ENCODE assay signal across 20 mouse cellular contexts in the genomic region with DNA sequence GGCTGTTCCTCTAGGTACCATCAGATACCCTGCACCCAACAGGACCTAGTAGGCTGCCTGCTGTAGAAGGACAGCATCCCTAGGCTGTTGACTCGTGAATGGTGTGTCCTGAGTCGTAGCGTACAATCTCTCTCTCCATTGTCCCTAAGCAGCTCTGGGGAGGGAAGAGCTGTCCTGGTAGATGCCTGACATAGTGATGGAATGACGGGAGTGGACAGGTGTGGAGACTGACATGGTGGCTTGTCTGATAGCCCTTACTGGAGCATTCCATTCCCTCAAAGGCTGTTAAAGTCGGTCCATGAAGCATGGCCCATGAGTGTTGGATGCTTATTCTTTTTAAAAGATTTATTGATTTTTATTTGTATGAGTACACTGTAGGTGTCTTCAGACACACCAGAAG. TPM values are rescaled to one million over a fixed set of nuclear protein-coding genes. Genes with fewer than 3 reads are reported as not detected.
DNase-seq lines count a peak whose midpoint lies in the region; ATAC-seq and TF ChIP-seq lines count a peak whose summit lies in the region.
"Had no signal": no experiment of that assay in that cellular context is flagged by ENCODE, and none has a peak within 500 bp of the region (broad histone marks: within the 10 kb centered on the region; RNA-seq: fewer than 3 reads in every experiment).

No protein-coding gene starts in this region.

- WGBS in heart, embryonic 11.5 days (ENCODE audit: insufficient replicate concordance) = 82% methylated on average over 5 of the region's 5 CpGs
- 87% methylated on average over 5 of the region's 5 CpGs for WGBS in heart, embryonic 15.5 days

- no peak for ATAC-seq in heart, embryonic 11.5 days (replicated peaks; ENCODE audit: insufficient number of reproducible peaks, low FRiP score, low TSS enrichment)
- no peak for ATAC-seq in heart, embryonic 15.5 days (replicated peaks; ENCODE audit: insufficient number of reproducible peaks, insufficient read depth, low FRiP score, low read depth)
- ATAC-seq: activated CD4-positive, CD25-positive, alpha-beta regulatory T cell, adult 4 months; forebrain, embryonic 13.5 days; forebrain, postnatal 0 days; intestine, embryonic 16.5 days; Patski had no signal

- H3K27ac ChIP-seq in heart, embryonic 11.5 days (ENCODE audit: low read depth, low read length) = peak overlapping the region; percentile 87
- peak overlapping the region; percentile 93 for H3K27ac ChIP-seq in heart, embryonic 15.5 days
- H3K27ac ChIP-seq in bone marrow macrophage, adult 2 months (ENCODE audit: insufficient read depth, low read depth, low read length) = peak overlapping the region; percentile 94; the same call in 1 of the 2 replicates
- H3K27ac ChIP-seq: embryonic facial prominence, embryonic 10.5 days; forebrain, embryonic 13.5 days; hindbrain, embryonic 15.5 days had no signal

- no peaks in the 10 kb centered on the region for H3K9me3 ChIP-seq in heart, embryonic 11.5 days (replicated peaks; ENCODE audit: control insufficient read depth, low read length)
- no peaks in the 10 kb centered on the region for H3K9me3 ChIP-seq in heart, embryonic 15.5 days (replicated peaks)
- H3K9me3 ChIP-seq: embryonic facial prominence, embryonic 10.5 days; forebrain, embryonic 13.5 days; hindbrain, embryonic 15.5 days had no signal

- intact Hi-C loops in heart, postnatal 10 days (cut with DNase I) = no loop called here
- intact Hi-C loops in heart, postnatal 36 days (cut with DNase I) = loop anchor here (5.0 kb wide), 1 partner anchor 43 kb away; no protein-coding TSS in a partner anchor

- no peak for TF ChIP-seq POLR2A in bone marrow macrophage, adult 2 months (IDR thresholded peaks at IDR 0.05; ENCODE audit: borderline replicate concordance, low read depth, low read length)

- H3K4me1 ChIP-seq in heart, embryonic 11.5 days (ENCODE audit: control insufficient read depth, insufficient read depth, low read length) = peaks cover 7% of the 10 kb centered on the region; the same call in 1 of the 2 replicates
- peaks cover 21% of the 10 kb centered on the region for H3K4me1 ChIP-seq in heart, embryonic 15.5 days (replicated peaks)
- peaks cover 44% of the 10 kb centered on the region for H3K4me1 ChIP-seq in bone marrow macrophage, adult 2 months (ENCODE audit: control insufficient read depth, insufficient read depth, low read length)
- H3K4me1 ChIP-seq: embryonic facial prominence, embryonic 10.5 days; forebrain, embryonic 13.5 days; hindbrain, embryonic 15.5 days had no signal

- no peaks in the 10 kb centered on the region for H3K27me3 ChIP-seq in heart, embryonic 11.5 days (ENCODE audit: control insufficient read depth, insufficient read depth, low read length)
- no peaks in the 10 kb centered on the region for H3K27me3 ChIP-seq in heart, embryonic 15.5 days
- H3K27me3 ChIP-seq: CH12.LX; forebrain, embryonic 13.5 days; hindbrain, embryonic 15.5 days; Patski had no signal

- no peak overlapping the region for H3K4me2 ChIP-seq in heart, embryonic 11.5 days
- H3K4me2 ChIP-seq in heart, embryonic 15.5 days = no peak overlapping the region
- H3K4me2 ChIP-seq: forebrain, embryonic 13.5 days; hindbrain, embryonic 15.5 days had no signal

- no peak overlapping the region for H3K4me3 ChIP-seq in heart, embryonic 11.5 days (ENCODE audit: low read depth, low read length)
- no peak overlapping the region for H3K4me3 ChIP-seq in heart, embryonic 15.5 days
- H3K4me3 ChIP-seq in bone marrow macrophage, adult 2 months (ENCODE audit: insufficient read depth, low read length) = no peak overlapping the region
- H3K4me3 ChIP-seq: embryonic facial prominence, embryonic 10.5 days; forebrain, embryonic 13.5 days; hindbrain, embryonic 15.5 days had no signal

- no peak for TF ChIP-seq CTCF in bone marrow macrophage, adult 2 months (IDR thresholded peaks at IDR 0.05; ENCODE audit: low read depth, low read length)

- no peak for DNase-seq in heart, postnatal 10 days
- no peak for DNase-seq in heart, postnatal 36 days
- no peak for DNase-seq in frontal cortex, postnatal 10 days (ENCODE audit: low spot score in 2 of 2)
- no peak for DNase-seq in layer of hippocampus, adult 8-10 months (ENCODE audit: low spot score in 2 of 2)
- DNase-seq: adrenal gland, postnatal 14 days; cerebellum, adult 2 months; cerebellum, postnatal 10 days; forebrain, postnatal 0 days; gastrocnemius, postnatal 36 days; kidney, adult 2 months had no signal

- peaks cover 33% of the 10 kb centered on the region for H3K36me3 ChIP-seq in heart, embryonic 11.5 days (ENCODE audit: control insufficient read depth, insufficient read depth, low read length)
- H3K36me3 ChIP-seq in heart, embryonic 15.5 days = peaks cover 61% of the 10 kb centered on the region
- H3K36me3 ChIP-seq: hindbrain, embryonic 15.5 days had no signal

- H3K9ac ChIP-seq in heart, embryonic 11.5 days (ENCODE audit: low read depth, low read length) = no peak overlapping the region
- no peak overlapping the region for H3K9ac ChIP-seq in heart, embryonic 15.5 days
- H3K9ac ChIP-seq: forebrain, embryonic 13.5 days; forebrain, postnatal 0 days; hindbrain, embryonic 15.5 days had no signal

RNA-seq across cellular contexts. Expression of a gene that starts 42.5 kb away (rescaled TPM):
- polyA plus RNA-seq in heart, embryonic 11.5 days (2014; fragmentation: Nextera tagmentation; extraction: Ambion mirVana) = 2.3 and 2.4 TPM in 2 replicates
- total RNA-seq in heart, postnatal 10 days (2021) = 1 to 10 TPM; 3.0 to 3.4 TPM
- polyA plus RNA-seq in heart, embryonic 15.5 days (2015; fragmentation: Nextera tagmentation; extraction: Ambion mirVana) = 3.0 and 3.6 TPM in 2 replicates
- total RNA-seq in heart, postnatal 36 days (2021) = under 1 TPM; 0.70 to 0.78 TPM
- not detected in 2 replicates for polyA plus RNA-seq in bone marrow macrophage, adult 2 months (2012; ENCODE audit: insufficient read depth, insufficient read length, missing spikeins)
- 10 to 100 TPM in 1 of 4 experiments, 1 to 10 TPM in 3; 6.1 to 12.0 (median 7.5) TPM for total RNA-seq in layer of hippocampus, adult 8-10 months (2022)
- total RNA-seq: CH12.LX had no signal
